Mouse (Mus musculus) frontal cortex, postnatal 25 days (tissue): ENCODE data around the gene AL607142.1.

ENCODE experiments used
- DNase-seq, 2 experiments: peaks; one replicate each; pipeline ENCODE4 v3.0.0; 2022; ENCODE audit warnings: low spot score in 2 of 2

AL607142.1 gene

GRCm38 (mm10) chr4:120064696-120065095, at the start of gene AL607142.1:
AL607142.1 (plus strand) TSS chr4:120064996.
- no peak for DNase-seq

DNA sequence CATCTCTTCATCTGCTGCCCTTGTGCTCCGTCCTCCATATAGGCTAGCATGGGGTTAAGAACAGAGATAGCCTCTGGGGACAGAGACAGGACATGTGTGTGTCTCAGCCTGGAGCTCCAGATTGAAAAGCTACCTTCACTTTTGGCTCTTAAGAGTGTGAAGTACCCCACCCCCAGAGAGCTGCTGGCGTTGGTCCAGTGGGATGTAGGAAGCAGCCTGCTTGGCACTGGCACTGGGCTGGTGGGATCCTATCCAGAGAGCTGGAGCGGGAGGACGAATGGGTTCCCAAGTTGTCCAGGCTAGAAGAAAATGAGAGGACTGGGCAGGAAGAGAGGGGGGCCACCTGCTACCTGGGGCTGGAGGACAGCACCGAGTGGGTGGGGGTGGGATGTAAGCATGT, 46.4 kb upstream of the AL607142.1 start:
- no peak for DNase-seq

DNA sequence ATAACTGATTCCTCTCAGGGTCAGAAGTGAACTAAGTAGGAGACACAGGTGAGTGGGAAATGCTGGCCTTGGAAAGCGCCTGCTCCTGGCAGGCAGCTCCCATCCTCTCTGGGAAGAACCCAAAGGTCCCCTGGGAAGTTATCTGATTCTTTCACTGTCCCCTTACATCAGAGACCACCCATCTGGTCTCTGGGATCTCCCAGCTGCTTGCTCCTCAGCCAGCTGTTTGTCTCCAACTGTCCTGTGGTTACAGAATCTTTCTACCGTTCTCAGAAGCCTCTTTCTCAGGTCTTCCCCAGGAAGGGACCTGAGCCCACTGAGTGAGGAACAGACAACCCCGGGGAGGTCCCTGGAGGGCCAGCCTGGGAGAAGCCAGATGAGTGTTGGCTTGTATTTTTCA, 42.4 kb upstream of the AL607142.1 start:
- no peak for DNase-seq

DNA sequence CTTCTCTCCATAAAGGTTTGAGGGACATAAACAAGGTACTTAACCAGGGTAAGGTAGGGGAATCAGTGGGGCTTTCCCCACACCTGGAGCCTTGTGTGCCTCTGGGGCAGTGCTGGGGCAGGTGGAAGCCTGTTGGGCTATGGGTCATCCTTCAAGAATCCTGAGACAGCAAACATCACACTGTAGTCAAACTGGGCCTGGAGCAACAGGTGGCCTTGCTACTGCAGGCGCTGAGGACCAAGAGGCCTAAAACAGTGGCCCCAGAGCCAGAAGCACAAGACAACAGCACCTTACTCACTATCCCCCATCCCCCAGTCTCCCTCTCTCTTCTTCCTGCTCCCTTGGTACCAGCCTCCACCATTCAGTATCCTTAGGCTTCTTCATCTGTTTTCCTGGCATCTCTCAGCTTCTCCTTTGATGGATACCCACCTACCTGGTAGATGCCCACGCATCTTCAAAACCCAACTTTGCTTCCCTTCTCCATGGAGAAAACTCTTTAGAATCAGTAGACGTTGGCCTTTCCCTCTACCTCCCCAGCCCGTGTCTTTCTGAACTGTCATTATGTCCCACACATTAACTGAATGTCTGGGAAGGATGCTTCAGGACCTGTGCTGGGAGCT, 41.5 kb upstream of the AL607142.1 start:
- DNase-seq: no peak

DNA sequence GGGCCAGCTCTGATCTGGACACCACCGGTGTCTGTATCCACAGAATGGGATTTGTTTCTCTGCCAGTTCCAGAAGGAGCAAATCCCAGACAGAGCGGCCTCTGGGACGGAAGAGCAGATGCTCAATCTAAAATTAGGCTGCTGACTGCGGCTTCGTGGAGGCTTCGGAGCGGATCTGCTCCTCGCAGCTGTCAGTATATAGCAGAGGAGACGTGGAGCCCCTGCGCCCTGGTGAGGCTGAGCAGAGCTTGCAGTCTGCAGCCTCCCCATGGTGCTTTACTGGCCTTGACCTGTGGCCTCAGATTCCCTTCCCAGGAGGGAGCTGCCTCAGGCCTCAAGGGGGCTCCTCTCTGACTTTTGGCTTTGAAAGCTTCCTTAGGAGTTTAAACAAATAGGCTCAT, 40.7 kb upstream of the AL607142.1 start:
- peak; percentile 44 to 60 for DNase-seq

- no peak for DNase-seq
Observed at GRCm38 (mm10) chr4:120027671-120028070, 37.1 kb upstream of the AL607142.1 start.

- no peak for DNase-seq
Observed at GRCm38 (mm10) chr4:120029937-120030336, 34.9 kb upstream of the AL607142.1 start.

DNA sequence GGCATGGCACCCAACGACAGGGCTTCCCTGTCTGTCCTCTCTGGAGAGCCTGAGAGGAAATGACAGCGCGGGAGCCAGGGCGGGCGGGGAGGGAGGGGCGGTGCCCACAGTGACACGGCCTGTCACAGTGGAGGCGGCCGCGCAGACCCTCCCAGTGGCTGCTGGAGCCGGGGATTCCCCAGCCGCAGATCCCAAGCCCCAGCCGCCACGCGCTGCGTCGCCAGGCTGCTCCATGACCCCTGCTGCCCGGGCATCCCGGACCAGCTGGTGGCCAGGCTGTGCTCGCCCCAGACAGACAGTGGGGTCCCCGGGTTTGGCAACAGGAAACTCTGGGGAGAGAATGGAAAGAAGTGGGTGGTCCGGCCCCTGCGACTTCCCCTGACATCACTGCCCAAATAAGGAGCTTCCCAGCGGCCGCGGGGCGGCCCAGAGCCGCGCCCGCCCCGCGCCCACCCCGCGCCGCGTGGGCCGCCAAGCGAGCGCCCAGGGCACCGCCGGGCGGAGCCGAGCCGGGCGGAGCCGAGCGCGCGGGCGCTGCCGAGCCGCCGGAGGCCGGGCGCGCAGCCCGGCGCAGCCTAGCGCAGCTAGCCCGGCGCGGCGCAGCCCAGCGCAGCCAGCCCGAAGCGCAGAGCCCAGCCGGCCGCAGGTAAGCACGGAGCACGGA, 32.3 kb upstream of the AL607142.1 start:
- peak; percentile 33 for DNase-seq

DNA sequence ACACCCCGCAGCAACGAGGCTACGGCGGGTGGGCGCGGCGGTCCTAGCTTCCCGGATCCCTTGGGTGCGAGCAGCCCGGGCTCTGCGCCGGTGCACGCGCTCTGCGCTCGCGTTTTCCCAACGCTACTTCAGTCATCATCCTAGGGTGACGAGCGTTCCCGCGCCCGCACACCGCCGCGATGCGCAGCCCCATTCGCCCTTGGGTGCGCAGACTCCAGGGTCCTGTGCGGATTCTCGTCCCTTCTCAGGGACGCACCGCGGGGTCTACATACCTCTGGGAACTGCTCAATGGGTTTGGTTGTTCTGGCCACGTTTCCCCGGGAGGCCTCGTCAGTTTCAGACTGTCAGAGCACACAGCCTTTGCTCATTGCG, 31.8 kb upstream of the AL607142.1 start:
- peak; percentile 47 to 50 for DNase-seq

DNA sequence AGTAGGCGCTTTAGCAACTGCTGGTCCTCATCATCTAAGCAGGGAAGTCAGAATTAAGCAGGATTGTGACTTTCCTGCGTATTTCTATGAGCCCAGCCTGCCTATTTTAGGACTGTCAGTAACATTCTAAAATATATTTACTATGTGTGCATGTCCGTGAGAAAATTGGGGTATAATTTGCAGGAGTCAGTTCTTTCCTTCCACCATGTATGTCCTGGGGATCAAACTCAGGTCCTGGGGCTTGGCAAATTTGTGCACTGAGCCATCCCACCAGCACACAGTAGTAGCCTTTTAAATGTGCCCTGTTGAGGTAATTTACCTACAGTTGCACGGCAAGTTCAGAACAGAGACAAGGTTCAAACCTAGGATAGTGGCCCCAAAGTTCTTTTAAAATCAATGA, 28.5 kb upstream of the AL607142.1 start:
- no peak for DNase-seq

- no peak for DNase-seq
Observed at GRCm38 (mm10) chr4:120037007-120037406, 27.8 kb upstream of the AL607142.1 start.

GRCm38 (mm10) chr4:120041520-120041919, 23.3 kb upstream of the AL607142.1 start:
- no peak for DNase-seq

- DNase-seq: no peak
Observed at GRCm38 (mm10) chr4:120042480-120042879, 22.3 kb upstream of the AL607142.1 start.

GRCm38 (mm10) chr4:120044612-120045011, 20.2 kb upstream of the AL607142.1 start:
- DNase-seq: no peak

DNA sequence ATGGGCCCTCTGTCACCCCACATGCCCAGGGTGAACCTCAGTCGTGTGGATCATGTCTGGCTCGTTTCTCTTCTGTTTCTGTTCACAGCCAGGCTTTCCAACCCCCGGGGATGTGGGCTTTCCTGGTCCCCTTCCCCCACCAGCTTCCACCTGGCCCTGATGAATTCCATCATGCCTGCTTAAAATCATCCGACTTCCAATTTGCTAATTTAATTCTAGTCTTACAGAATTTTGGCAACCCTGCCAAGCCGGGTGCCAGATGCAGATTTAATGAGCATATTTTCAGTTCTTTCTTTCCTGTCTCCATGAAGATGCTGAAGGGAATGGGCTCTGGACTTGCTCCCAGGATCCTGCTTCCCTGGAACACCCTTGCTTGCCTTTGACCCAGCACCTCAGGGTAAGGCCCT, 19.7 kb upstream of the AL607142.1 start:
- peak; percentile 57 to 62 for DNase-seq

DNA sequence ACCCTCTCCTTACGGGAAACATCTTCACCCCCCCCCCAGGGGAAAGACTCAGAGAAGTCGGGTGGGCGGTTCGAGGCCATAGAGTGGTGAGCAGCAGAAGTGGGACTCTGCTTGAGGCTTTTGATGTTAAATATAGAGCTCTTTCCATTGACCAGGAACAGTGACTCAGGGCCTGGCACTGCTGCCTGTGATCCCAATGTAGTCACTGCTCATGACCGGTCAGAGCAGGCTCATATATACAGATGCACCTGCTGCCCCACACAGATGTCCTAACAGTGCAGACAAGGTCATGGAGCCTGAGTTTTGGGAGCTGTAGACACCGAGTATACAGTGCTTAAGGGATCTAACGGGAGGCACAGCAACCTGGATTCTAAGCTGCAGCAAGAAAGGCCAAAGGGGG, 18.9 kb upstream of the AL607142.1 start:
- DNase-seq: no peak

GRCm38 (mm10) chr4:120047060-120047459, 17.7 kb upstream of the AL607142.1 start:
- no peak for DNase-seq

DNA sequence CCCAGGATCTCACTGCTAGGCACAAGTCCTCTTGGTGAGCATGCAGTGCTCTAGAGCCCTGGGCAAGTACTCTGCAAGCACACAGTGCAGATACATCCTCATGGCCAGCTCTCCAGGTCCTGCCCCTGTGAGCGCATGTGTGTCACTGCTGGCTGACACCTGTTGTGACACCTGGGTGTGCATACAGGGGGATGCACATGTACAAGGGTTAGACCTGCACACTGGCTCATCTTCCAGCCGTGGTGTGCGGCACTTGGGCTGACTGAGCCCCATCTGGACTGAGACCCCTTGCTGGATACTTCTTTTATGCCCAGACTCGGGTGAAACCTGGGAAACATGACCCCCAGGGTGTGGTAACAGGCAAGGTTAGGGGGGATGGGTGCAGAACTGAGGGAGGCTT, 16.5 kb upstream of the AL607142.1 start:
- DNase-seq: no peak

- DNase-seq: no peak
Observed at GRCm38 (mm10) chr4:120049857-120050256, 14.9 kb upstream of the AL607142.1 start.

GRCm38 (mm10) chr4:120052481-120052880, 12.3 kb upstream of the AL607142.1 start:
- DNase-seq: no peak

- no peak for DNase-seq
Observed at GRCm38 (mm10) chr4:120053026-120054005, 11.5 kb upstream of the AL607142.1 start.

- no peak for DNase-seq
Observed at GRCm38 (mm10) chr4:120054145-120054544, 10.7 kb upstream of the AL607142.1 start.
